Mouse (Mus musculus) cerebellum, postnatal 36 days (tissue): ENCODE measurements around the gene Casc4.
"Not testable (repeated sequence)": the region's sequence is repeated elsewhere in the genome, so short reads cannot be mapped to it uniquely, and the experiment has no call there.

ENCODE experiments used
- DNase-seq, 2 experiments: peaks; one replicate each; pipeline ENCODE4 v3.0.0; 2021 to 2022; ENCODE audit warnings: mixed read lengths in 2 of 2

Casc4 gene

GRCm38 (mm10) chr2:121916047-121916970, 49.5 kb downstream of the Casc4 start:
- no peak for DNase-seq

- not testable (repeated sequence) for DNase-seq
Observed at GRCm38 (mm10) chr2:121937624-121938023, 70.9 kb downstream of the Casc4 start.

GRCm38 (mm10) chr2:121943364-121943763, 76.6 kb downstream of the Casc4 start:
- no peak for DNase-seq

GRCm38 (mm10) chr2:121954971-121955656, 88.3 kb downstream of the Casc4 start:
- peak in 1 of 2 experiments; percentile 6 for DNase-seq

GRCm38 (mm10) chr2:121955765-121956223, 89.0 kb downstream of the Casc4 start, which contains the start of the genes Ctdspl2 and Mageb3:
Ctdspl2 (plus strand) TSS chr2:121956001.
Mageb3 (minus strand) TSS chr2:121956092.
- DNase-seq: peak; percentile 94 to 97

GRCm38 (mm10) chr2:121956224-121957018, 89.7 kb downstream of the Casc4 start:
- peak; percentile 95 to 97 for DNase-seq

- DNase-seq: no peak
Observed at GRCm38 (mm10) chr2:121957216-121957792, 90.5 kb downstream of the Casc4 start.
